Mouse (Mus musculus) cerebellum, postnatal 14 days (tissue): Measurements from ENCODE around the gene Msto1.
"Not testable (repeated sequence)": the region's sequence is repeated elsewhere in the genome, so short reads cannot be mapped to it uniquely, and the experiment has no call there.

Experiments
- DNase-seq, 2 experiments: peaks; one replicate each; pipeline ENCODE4 v3.0.0; 2021; ENCODE audit warnings: mixed read lengths in 2 of 2

Msto1 gene

DNA sequence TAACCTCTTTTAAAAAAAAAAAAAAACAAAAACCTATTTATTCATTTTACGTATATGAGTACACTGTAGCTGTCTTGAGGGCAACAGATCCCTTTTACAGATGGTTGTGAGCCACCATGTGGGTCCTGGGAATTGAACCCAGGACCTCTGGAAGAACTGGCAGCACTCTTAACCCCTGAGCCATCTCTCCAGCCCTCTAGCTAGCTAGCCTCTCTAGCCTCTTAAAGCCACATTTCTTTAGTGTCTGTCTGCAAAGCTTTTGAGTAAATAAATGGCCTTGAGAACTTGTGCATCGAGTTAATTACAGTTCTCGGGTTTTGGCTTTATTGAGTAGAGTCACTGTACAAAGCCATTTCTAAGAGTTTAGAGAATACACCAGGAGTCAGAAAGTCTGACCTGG is 9.0 kb downstream of the Msto1 start:
- no peak for DNase-seq

DNA sequence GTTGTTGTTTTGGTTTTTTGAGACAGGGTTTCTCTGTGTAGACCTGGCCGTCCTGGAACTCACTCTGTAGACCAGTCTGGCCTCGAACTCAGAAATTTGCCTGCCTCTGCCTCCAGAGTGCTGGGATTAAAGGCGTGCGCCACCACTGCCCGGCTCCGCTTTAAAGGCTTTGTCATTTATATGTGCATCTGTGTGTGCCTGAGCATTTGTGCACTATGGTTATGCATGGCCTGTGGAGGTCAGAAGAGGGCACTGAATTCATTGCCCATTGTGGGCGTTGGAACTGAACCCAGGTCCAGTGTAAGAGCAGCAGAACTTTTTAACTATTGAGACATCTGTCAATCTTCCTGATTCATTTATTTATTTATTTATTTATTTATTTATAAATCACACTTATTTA is 20.8 kb downstream of the Msto1 start:
- DNase-seq: not testable (repeated sequence)

DNA sequence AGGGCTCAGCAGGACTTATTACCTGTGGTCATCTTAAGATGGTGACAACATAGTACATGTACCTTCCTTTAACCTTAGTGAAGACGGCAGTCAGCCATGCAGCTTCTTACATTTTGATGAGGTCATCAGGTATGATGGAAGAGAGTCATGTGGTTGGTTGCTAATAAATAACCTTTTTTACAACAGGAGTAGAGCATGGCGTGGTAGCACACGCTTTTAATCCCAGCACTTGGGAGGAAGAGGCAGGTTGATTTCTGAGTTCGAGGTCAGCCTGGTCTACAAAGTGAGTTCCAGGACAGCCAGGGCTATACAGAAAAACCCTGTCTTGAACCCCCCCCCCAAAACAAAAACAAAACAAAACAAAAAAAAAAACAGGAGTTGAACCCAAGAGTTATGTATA is 31.3 kb downstream of the Msto1 start:
- not testable (repeated sequence) for DNase-seq

DNA sequence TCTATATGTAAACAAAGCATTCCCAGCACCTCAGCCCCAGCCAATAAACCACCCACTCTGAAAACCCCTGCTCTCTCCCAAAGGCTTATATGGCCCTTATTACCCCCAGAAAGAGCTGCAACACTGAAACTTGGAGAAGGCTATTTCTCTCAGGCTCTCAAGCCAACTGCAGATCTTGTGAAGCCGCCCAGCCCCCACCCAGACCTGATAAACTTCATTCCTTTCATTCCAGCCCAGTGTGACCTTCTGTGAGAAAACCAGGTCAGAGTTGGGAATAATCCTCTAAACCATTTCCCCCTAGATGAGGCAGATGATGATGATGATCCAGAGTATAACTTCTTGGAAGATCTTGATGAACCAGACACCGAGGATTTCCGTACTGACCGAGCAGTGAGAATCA is 45.4 kb downstream of the Msto1 start:
- not testable (repeated sequence) for DNase-seq

DNA sequence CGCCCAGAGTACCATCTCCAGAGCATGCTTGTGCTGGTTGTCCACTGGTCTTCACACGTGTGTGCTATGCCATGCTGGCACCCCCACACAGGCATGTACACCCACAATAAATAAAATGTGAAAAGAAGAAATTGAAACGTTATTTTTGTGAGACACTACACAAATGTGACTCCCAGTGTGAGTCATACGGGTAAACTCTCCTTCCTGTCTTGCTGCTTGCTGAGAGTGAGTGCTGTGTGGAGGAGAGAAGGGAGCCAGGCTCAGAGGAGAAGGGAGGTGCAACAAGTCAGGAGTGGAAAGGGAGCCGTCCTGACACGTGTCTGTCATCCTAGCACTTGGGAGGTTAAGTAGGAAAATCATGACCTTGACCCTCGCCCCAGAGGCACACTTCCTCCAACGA is 46.6 kb downstream of the Msto1 start:
- DNase-seq: not testable (repeated sequence)

DNA sequence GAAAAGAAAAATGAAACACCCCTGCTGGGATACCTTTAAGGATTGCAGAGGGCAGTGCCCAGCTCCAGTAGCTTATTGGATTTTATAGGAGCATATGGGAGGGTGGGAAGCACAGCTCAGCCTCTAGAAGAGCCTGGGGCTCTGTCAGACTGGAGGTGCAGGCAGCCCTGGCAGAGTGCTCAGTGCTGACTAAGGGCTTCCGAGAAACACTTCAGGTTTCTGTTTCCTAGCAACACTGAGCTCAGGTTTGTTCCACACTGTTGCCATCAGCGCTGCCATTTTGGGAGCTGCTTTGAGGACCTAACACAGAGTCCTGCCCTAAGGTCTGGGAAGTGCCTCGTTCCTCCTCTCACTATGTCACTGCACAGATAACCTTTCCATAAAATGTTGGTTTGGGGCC is 47.1 kb downstream of the Msto1 start:
- DNase-seq: not testable (repeated sequence)

DNA sequence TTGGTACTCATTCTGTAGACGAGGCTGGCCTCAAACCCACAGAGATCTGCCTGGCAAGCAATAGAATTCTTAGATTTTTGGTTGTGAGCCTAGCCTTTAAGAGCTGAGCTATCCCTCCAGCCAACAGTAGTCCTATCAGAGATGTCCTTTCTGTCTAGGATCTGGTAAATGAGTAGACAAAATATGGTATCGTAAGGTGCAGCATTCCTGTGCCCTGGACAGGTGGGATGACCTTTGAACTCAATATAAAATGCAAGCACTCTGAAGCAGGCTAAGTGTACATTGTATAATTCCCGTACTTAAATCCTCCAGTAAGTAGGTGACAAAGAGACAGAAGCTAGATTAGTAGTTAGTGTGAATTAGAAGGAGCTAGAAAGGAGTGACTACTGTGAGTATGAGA is 51.7 kb downstream of the Msto1 start:
- DNase-seq: no peak

DNA sequence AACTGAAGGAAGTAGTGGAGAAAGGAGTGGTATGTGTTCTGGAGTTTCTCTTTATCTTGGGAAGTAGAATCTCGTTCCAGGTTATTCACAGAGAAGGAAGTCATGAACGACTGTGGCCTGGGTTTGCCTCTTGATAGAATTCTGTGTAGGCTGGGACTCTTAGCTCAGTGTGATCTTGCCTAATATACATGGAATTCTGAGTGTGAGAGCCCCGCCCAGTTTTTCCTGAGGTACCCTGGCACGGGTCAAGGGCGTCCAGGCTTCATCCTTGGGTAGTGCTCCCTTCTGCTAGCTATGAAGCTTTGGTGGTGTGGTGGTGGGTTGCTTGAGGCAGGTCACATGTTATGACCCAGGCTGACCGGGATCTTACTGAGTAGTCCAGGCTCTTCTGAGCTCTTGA is 58.0 kb downstream of the Msto1 start:
- DNase-seq: no peak
